Mouse (Mus musculus) midbrain, embryonic 11.5 days (tissue): ENCODE data around the gene Gmppa. TPM values are rescaled to one million over a fixed set of nuclear protein-coding genes. Genes with fewer than 3 reads are reported as not detected.

Experiments
- ATAC-seq: fragments of 200-750 bp; cut with Nextera tagmentation; 2 replicates; pipeline ENCODE4 v1.8.0; 2017; ENCODE audit warnings: moderate TSS enrichment, moderate library complexity; ENCODE audit not compliant: low FRiP score
- DNase-seq: peaks from one replicate; pipeline ENCODE4 v3.0.0; 2015; ENCODE audit warnings: low spot score; ENCODE audit errors: missing footprints
- H3K27ac ChIP-seq: fragments of 300-500 bp; sonication (generic); 2 replicates; pipeline ENCODE4 v1.5.1; 2014; ENCODE audit warnings: low read depth, low read length
- H3K27me3 ChIP-seq: fragments of 300-500 bp; sonication (generic); 2 replicates; pipeline ENCODE4 v1.6.1; 2014; ENCODE audit warnings: mild to moderate bottlenecking, low read length, moderate library complexity, mixed read lengths; ENCODE audit not compliant: control insufficient read depth, insufficient read depth
- H3K36me3 ChIP-seq: fragments of 300-500 bp; sonication (generic); 2 replicates; pipeline ENCODE4 v1.6.1; 2014; ENCODE audit warnings: mild to moderate bottlenecking, low read length, moderate library complexity, mixed read lengths; ENCODE audit not compliant: control insufficient read depth, insufficient read depth
- H3K4me1 ChIP-seq: fragments of 300-500 bp; sonication (generic); 2 replicates; pipeline ENCODE4 v1.6.1; 2014; ENCODE audit warnings: low read length; ENCODE audit not compliant: control insufficient read depth, insufficient read depth
- H3K4me2 ChIP-seq: fragments of 300-500 bp; sonication (generic); 2 replicates; pipeline ENCODE4 v1.6.1; 2014; ENCODE audit warnings: mild to moderate bottlenecking, moderate library complexity
- H3K4me3 ChIP-seq: fragments of 300-500 bp; sonication (generic); 2 replicates; pipeline ENCODE4 v1.5.1; 2014; ENCODE audit warnings: low read depth, low read length
- H3K9ac ChIP-seq: fragments of 300-500 bp; sonication (generic); 2 replicates; pipeline ENCODE4 v1.6.1; 2014; ENCODE audit warnings: low read length
- H3K9me3 ChIP-seq: fragments of 300-500 bp; sonication (generic); 2 replicates; pipeline ENCODE4 v1.6.1; 2016; ENCODE audit warnings: low read length; ENCODE audit not compliant: control insufficient read depth
- WGBS: fragments of 180-500 bp; shearing (Covaris S2); extraction: QIAGEN DNeasy Blood & Tissue Kit; methylation state at CpG from one replicate; pipeline ENCODE4 v1.1.7; 2014; 5-methylcytosine and 5-hydroxymethylcytosine counted together
- polyA plus RNA-seq: library from polyadenylated mRNA; unstranded; fragments of >200 nt; fragmentation: Nextera tagmentation; extraction: Ambion mirVana; gene quantifications from 2 replicates; pipeline ENCODE4 v1.2.1, GENCODE M21; 2014

Gmppa gene
- polyA plus RNA-seq, 1 experiment from 2014 or later, result 56.1 TPM

DNA sequence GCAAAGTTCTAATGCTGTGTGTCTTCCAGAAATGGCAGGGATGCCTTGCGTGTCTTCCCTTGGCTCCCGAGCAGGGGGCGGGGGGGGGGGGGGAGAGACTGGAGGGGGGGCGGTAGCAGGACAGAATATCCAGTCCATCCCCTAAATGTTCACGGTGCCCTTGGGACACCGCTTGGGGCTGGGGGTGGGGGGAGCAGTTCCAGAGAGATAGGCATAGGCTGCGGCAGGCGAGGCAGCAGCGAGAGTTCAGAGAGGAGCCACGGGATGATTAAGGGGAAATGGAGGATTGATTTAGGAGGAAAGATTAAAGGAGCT is 21.9 kb downstream of the Gmppa start:
- DNase-seq (no peak), ATAC-seq (peak; percentile 36; the same call in 1 of the 2 replicates)
- Histone ChIP-seq H3K27ac (peak overlapping the region; percentile 61), H3K4me2 (peak overlapping the region; percentile 36), H3K4me1 (peaks cover 28% of the 10 kb centered on the region), H3K9me3 (no peaks in the 10 kb centered on the region), H3K36me3 (no peaks in the 10 kb centered on the region), H3K4me3 (no peak overlapping the region), H3K9ac (0 out of 2 replicates have a peak overlapping the region, but pooled peaks have one; percentile 24), H3K27me3 (peaks cover 8% of the 10 kb centered on the region)
- WGBS, result 2% methylated on average over 10 of the region's 10 CpGs

- under 1% methylated on average over 40 of the region's 42 CpGs for WGBS
- H3K4me2 ChIP-seq, result peak overlapping the region; percentile 36
- H3K27ac ChIP-seq, result peak overlapping the region; percentile 61
- no peaks in the 10 kb centered on the region for H3K9me3 ChIP-seq
- peak; percentile 94 for DNase-seq
- peaks cover 8% of the 10 kb centered on the region for H3K27me3 ChIP-seq
- no peaks in the 10 kb centered on the region for H3K36me3 ChIP-seq
- peak overlapping the region; percentile 47; the same call in 1 of the 2 replicates for H3K9ac ChIP-seq
- peaks cover 25% of the 10 kb centered on the region for H3K4me1 ChIP-seq
- peak overlapping the region; percentile 7 for H3K4me3 ChIP-seq
- peak; percentile 78 for ATAC-seq
Observed at GRCm38 (mm10) chr1:75458025-75458788, 22.5 kb downstream of the Gmppa start.

- DNase-seq, result peak; percentile 94
- Histone ChIP-seq H3K27ac (peak overlapping the region; percentile 61), H3K36me3 (no peaks in the 10 kb centered on the region), H3K9me3 (no peaks in the 10 kb centered on the region), H3K9ac (peak overlapping the region; percentile 47; the same call in 1 of the 2 replicates), H3K4me1 (peaks cover 25% of the 10 kb centered on the region), H3K27me3 (peaks cover 8% of the 10 kb centered on the region), H3K4me3 (peak overlapping the region; percentile 7), H3K4me2 (peak overlapping the region; percentile 36)
- ATAC-seq, result no peak
- WGBS, result 16% methylated on average over 23 of the region's 23 CpGs
Observed at GRCm38 (mm10) chr1:75458789-75459684, 23.3 kb downstream of the Gmppa start.

GRCm38 (mm10) chr1:75460297-75460696 is 24.6 kb downstream of the Gmppa start:
- 82% methylated on average over 7 of the region's 7 CpGs for WGBS
- H3K27me3 ChIP-seq, result peaks cover 8% of the 10 kb centered on the region
- no peak overlapping the region for H3K4me2 ChIP-seq
- no peak for DNase-seq
- no peaks in the 10 kb centered on the region for H3K9me3 ChIP-seq
- no peak overlapping the region for H3K27ac ChIP-seq
- no peak for ATAC-seq
- H3K9ac ChIP-seq, result no peak overlapping the region
- H3K4me3 ChIP-seq, result no peak overlapping the region
- peaks cover 26% of the 10 kb centered on the region for H3K4me1 ChIP-seq
- H3K36me3 ChIP-seq, result no peaks in the 10 kb centered on the region

DNA sequence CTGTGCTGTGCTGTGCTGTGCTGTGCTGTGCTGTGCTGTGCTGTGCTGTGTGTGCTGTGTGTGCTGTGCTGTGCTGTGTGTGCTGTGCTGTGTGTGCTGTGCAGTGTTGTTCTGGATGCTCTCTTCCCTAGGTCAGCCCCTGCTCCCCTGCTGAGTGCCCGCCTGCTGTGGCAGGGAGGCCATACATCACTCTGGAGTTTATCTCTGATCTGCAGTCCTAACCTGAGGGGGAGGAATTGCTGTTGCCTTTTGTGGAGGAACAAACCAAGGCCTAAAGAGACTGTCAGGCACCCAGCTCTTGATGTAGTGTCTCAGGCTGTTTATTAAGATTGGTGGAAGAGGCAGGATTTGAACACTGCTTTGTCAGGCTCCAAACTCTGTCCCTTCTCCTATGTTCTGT is 26.9 kb downstream of the Gmppa start:
- no peaks in the 10 kb centered on the region for H3K9me3 ChIP-seq
- no peak overlapping the region for H3K4me2 ChIP-seq
- no peak overlapping the region for H3K9ac ChIP-seq
- no peaks in the 10 kb centered on the region for H3K36me3 ChIP-seq
- DNase-seq, result no peak
- no peak for ATAC-seq
- no peak overlapping the region for H3K27ac ChIP-seq
- H3K27me3 ChIP-seq, result peaks cover 3% of the 10 kb centered on the region; the same call in 1 of the 2 replicates
- WGBS, result 39% methylated on average over 1 of the region's 1 CpGs
- H3K4me3 ChIP-seq, result no peak overlapping the region
- H3K4me1 ChIP-seq, result peaks cover 14% of the 10 kb centered on the region

DNA sequence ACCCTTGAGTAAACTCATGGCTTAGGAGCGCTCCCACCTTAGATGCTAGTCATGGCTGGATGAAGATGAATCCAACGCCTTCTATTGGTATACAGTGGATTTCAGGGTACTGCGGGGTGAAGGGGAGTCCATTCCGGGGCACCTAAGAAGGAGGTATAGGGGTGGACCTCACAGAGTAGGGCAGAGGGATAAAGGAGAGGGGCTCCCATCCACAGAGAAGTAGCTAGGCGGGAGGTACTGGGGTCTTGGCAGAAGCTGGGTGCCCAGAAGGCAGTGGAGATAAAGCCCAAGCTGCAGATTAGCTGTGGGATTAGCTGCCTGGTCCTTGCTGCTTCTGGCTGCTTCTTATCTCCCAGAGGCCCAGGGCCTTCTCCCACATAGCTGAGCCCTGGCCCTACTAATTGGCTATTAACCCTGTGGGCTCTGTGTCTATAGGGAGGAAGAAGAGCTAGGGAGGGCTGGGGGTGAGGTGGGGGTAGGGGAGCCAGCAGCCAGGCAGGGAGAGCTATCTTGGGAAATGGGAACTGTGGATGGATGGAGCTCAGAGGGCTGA is 28.0 kb downstream of the Gmppa start:
- no peak for DNase-seq
- H3K9ac ChIP-seq, result no peak overlapping the region
- H3K36me3 ChIP-seq, result no peaks in the 10 kb centered on the region
- 59% methylated on average over 5 of the region's 5 CpGs for WGBS
- peaks cover 3% of the 10 kb centered on the region; the same call in 1 of the 2 replicates for H3K27me3 ChIP-seq
- H3K4me1 ChIP-seq, result peaks cover 6% of the 10 kb centered on the region; the same call in 1 of the 2 replicates
- no peaks in the 10 kb centered on the region for H3K9me3 ChIP-seq
- H3K4me2 ChIP-seq, result no peak overlapping the region
- no peak overlapping the region for H3K4me3 ChIP-seq
- H3K27ac ChIP-seq, result peak overlapping the region; percentile 41; the same call in 1 of the 2 replicates
- peak; percentile 73 for ATAC-seq

GRCm38 (mm10) chr1:75467215-75467927 is 31.6 kb downstream of the Gmppa start:
- Histone ChIP-seq H3K9ac (peak overlapping the region; percentile 34; the same call in 1 of the 2 replicates), H3K36me3 (0 out of 2 replicates have a peak, but pooled peaks cover 2% of the 10 kb centered on the region), H3K4me2 (no peak overlapping the region; the same call in 1 of the 2 replicates), H3K27me3 (no peaks in the 10 kb centered on the region), H3K27ac (no peak overlapping the region), H3K4me1 (peaks cover 6% of the 10 kb centered on the region; the same call in 1 of the 2 replicates), H3K9me3 (no peaks in the 10 kb centered on the region), H3K4me3 (no peak overlapping the region)
- ATAC-seq (peak; percentile 83), DNase-seq (peak; percentile 99)
- WGBS, result 6% methylated on average over 14 of the region's 14 CpGs

- Histone ChIP-seq H3K9me3 (no peaks in the 10 kb centered on the region), H3K4me1 (peaks cover 6% of the 10 kb centered on the region; the same call in 1 of the 2 replicates), H3K4me3 (no peak overlapping the region), H3K27me3 (no peaks in the 10 kb centered on the region), H3K9ac (no peak overlapping the region), H3K36me3 (0 out of 2 replicates have a peak, but pooled peaks cover 7% of the 10 kb centered on the region), H3K4me2 (no peak overlapping the region), H3K27ac (no peak overlapping the region)
- WGBS, result 77% methylated on average over 17 of the region's 17 CpGs
- ATAC-seq (no peak), DNase-seq (no peak)
Observed at GRCm38 (mm10) chr1:75469287-75469825, 33.6 kb downstream of the Gmppa start.
